ENCODE assay signal across 10 mouse cellular contexts in the genomic region with DNA sequence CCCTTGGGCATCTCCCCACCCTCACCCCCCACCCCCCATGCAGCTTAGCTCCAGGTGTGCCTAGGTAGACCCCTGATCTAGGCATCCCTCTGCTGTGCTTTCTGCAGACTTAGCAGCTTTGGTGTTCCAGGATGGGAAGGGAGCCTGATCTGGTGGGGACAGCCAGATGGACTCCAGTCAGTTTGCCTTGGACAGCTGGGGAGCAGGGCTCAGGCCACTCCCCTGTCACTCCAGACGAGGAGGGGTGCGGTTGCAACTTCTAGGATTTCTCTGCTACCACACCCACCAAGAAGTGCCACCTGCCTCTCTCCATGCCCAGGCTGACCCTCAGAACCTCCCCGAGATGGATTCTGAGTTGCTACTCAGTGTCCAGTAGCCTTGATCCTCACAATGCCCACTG. TPM values are rescaled to one million over a fixed set of nuclear protein-coding genes. Genes with fewer than 3 reads are reported as not detected.
DNase-seq lines count a peak whose midpoint lies in the region; ATAC-seq lines count a peak whose summit lies in the region.
"Had no signal": no experiment of that assay in that cellular context is flagged by ENCODE, and none has a peak within 500 bp of the region (broad histone marks: within the 10 kb centered on the region; RNA-seq: fewer than 3 reads in every experiment).

No protein-coding gene starts in this region.

- no peak for ATAC-seq in kidney, embryonic 14.5 days (ENCODE audit: low FRiP score, low TSS enrichment)
- no peak for ATAC-seq in neural tube, embryonic 15.5 days (ENCODE audit: low FRiP score)
- no peak for ATAC-seq in stomach, embryonic 15.5 days (ENCODE audit: insufficient read depth, low FRiP score, low read depth)

- peaks cover 24% of the 10 kb centered on the region for H3K4me1 ChIP-seq in kidney, embryonic 14.5 days (ENCODE audit: control insufficient read depth, insufficient read depth, low read length)
- H3K4me1 ChIP-seq in neural tube, embryonic 15.5 days: peaks cover 17% of the 10 kb centered on the region; the same call in 1 of the 2 replicates
- H3K4me1 ChIP-seq in stomach, embryonic 15.5 days: peaks cover 29% of the 10 kb centered on the region

- H3K9ac ChIP-seq in kidney, embryonic 14.5 days (ENCODE audit: low read depth, low read length): no peak overlapping the region
- no peak overlapping the region for H3K9ac ChIP-seq in neural tube, embryonic 15.5 days (replicated peaks)
- H3K9ac ChIP-seq in stomach, embryonic 15.5 days: no peak overlapping the region
- H3K9ac ChIP-seq: liver, embryonic 14.5 days had no signal

- H3K4me3 ChIP-seq in kidney, embryonic 14.5 days (ENCODE audit: low read length): no peak overlapping the region
- no peak overlapping the region for H3K4me3 ChIP-seq in neural tube, embryonic 15.5 days (replicated peaks)
- H3K4me3 ChIP-seq in stomach, embryonic 15.5 days (replicated peaks): no peak overlapping the region

- H3K9me3 ChIP-seq in kidney, embryonic 14.5 days (ENCODE audit: control insufficient read depth, low read length): 0 out of 2 replicates have a peak, but pooled peaks cover 3% of the 10 kb centered on the region
- H3K9me3 ChIP-seq in neural tube, embryonic 15.5 days (replicated peaks): no peaks in the 10 kb centered on the region
- H3K9me3 ChIP-seq in stomach, embryonic 15.5 days: no peaks in the 10 kb centered on the region

- DNase-seq in kidney, adult 8-10 months: no peak
- DNase-seq in neural tube, embryonic 10.5 days (ENCODE audit: extremely low spot score, low spot score): no peak
- peak; percentile 72 for DNase-seq in gastrocnemius, postnatal 14 days
- no peak for DNase-seq in cerebellum, adult 9-11 months
- DNase-seq: adrenal gland, postnatal 36 days had no signal

- WGBS in kidney, embryonic 14.5 days: 50% methylated on average over 3 of the region's 3 CpGs
- 86% methylated on average over 3 of the region's 3 CpGs for WGBS in neural tube, embryonic 15.5 days
- 45% methylated on average over 3 of the region's 3 CpGs for WGBS in stomach, embryonic 15.5 days

- no peaks in the 10 kb centered on the region for H3K27me3 ChIP-seq in kidney, embryonic 14.5 days (ENCODE audit: control insufficient read depth, insufficient read depth, low read length)
- H3K27me3 ChIP-seq in neural tube, embryonic 15.5 days (replicated peaks): no peaks in the 10 kb centered on the region
- H3K27me3 ChIP-seq in stomach, embryonic 15.5 days (replicated peaks): no peaks in the 10 kb centered on the region

- H3K4me2 ChIP-seq in kidney, embryonic 14.5 days (replicated peaks; ENCODE audit: low read depth, low read length): no peak overlapping the region
- H3K4me2 ChIP-seq in neural tube, embryonic 15.5 days: no peak overlapping the region
- no peak overlapping the region for H3K4me2 ChIP-seq in stomach, embryonic 15.5 days
- H3K4me2 ChIP-seq: midbrain, embryonic 11.5 days had no signal

- peak overlapping the region; percentile 63; the same call in 1 of the 2 replicates for H3K27ac ChIP-seq in kidney, embryonic 14.5 days (ENCODE audit: low read depth, low read length)
- H3K27ac ChIP-seq in neural tube, embryonic 15.5 days (replicated peaks): peak overlapping the region; percentile 51; the same call in 1 of the 2 replicates
- peak overlapping the region; percentile 81 for H3K27ac ChIP-seq in stomach, embryonic 15.5 days
- H3K27ac ChIP-seq: liver, embryonic 14.5 days had no signal

- intact Hi-C loops in gastrocnemius, postnatal 14 days (cut with DNase I; ENCODE audit: low total_unique reads): loop anchor here (10.0 kb wide), 1 partner anchor 369 kb away; no protein-coding TSS in a partner anchor

- H3K36me3 ChIP-seq in kidney, embryonic 14.5 days (ENCODE audit: control insufficient read depth, insufficient read depth, low read length): peaks cover 2% of the 10 kb centered on the region; the same call in 1 of the 2 replicates
- H3K36me3 ChIP-seq in neural tube, embryonic 15.5 days: peaks cover 7% of the 10 kb centered on the region; the same call in 1 of the 2 replicates
- H3K36me3 ChIP-seq in stomach, embryonic 15.5 days: peaks cover 11% of the 10 kb centered on the region; the same call in 1 of the 2 replicates

RNA-seq across cellular contexts. Expression of a gene that starts 11.4 kb away (rescaled TPM):
- polyA plus RNA-seq in kidney, embryonic 14.5 days (2014; fragmentation: Nextera tagmentation; extraction: Ambion mirVana): 166 and 175 TPM in 2 replicates
- 33.6 and 54.3 TPM in 2 replicates for polyA plus RNA-seq in neural tube, embryonic 15.5 days (2015; fragmentation: Nextera tagmentation; extraction: Ambion mirVana)
- 10 to 100 TPM; 42.4 to 53.9 TPM for total RNA-seq in gastrocnemius, postnatal 14 days (2021)
- 142 and 146 TPM in 2 replicates for polyA plus RNA-seq in stomach, embryonic 15.5 days (2015; fragmentation: Nextera tagmentation; extraction: Ambion mirVana)
